Mouse (Mus musculus) small intestine, adult 2 months (tissue): ENCODE measurements around the gene Arrdc5.

Source experiments
- CTCF ChIP-seq: fragments of 200-500 bp; IDR thresholded peaks from 2 replicates; pipeline ENCODE4 v1.5.1; 2012; ENCODE audit warnings: low read depth, mild to moderate bottlenecking, control low read depth, inconsistent platforms, low read length, moderate library complexity, mixed read lengths; ENCODE audit not compliant: insufficient replicate concordance, insufficient read length; ENCODE audit errors: extremely low read depth
- POLR2A ChIP-seq: fragments of 200-500 bp; IDR thresholded peaks from 2 replicates; pipeline ENCODE4 v1.6.1; 2012; ENCODE audit warnings: low read depth, mild to moderate bottlenecking, control low read depth, inconsistent platforms, low read length, moderate library complexity

- TF ChIP-seq POLR2A, result no peak
- no peak for TF ChIP-seq CTCF
Observed at GRCm38 (mm10) chr17:56279481-56280155, 20.5 kb downstream of the Arrdc5 start.
